8 mouse cellular contexts compared by ENCODE assay signal in genomic region chr9:13661768-13662623, GRCm38 (mm10).
DNase-seq lines count a peak whose midpoint lies in the region; ATAC-seq and TF ChIP-seq lines count a peak whose summit lies in the region.

No protein-coding gene starts in this region.

- no peaks in the 10 kb centered on the region for H3K36me3 ChIP-seq in E14TG2a.4 (ENCODE audit: insufficient read depth, low read length)
- no peaks in the 10 kb centered on the region for H3K36me3 ChIP-seq in heart, embryonic 11.5 days (ENCODE audit: control insufficient read depth, insufficient read depth, low read length)
- H3K36me3 ChIP-seq in limb, embryonic 15.5 days, result no peaks in the 10 kb centered on the region

- WGBS in heart, embryonic 11.5 days (ENCODE audit: insufficient replicate concordance), result 2% methylated on average over 12 of the region's 12 CpGs
- 11% methylated on average over 12 of the region's 12 CpGs for WGBS in limb, embryonic 15.5 days

- peaks cover 30% of the 10 kb centered on the region for H3K4me1 ChIP-seq in E14TG2a.4 (replicated peaks; ENCODE audit: low read depth, low read length)
- peaks cover 20% of the 10 kb centered on the region for H3K4me1 ChIP-seq in bone marrow macrophage, adult 2 months (ENCODE audit: control insufficient read depth, insufficient read depth, low read length)
- peaks cover 22% of the 10 kb centered on the region for H3K4me1 ChIP-seq in heart, embryonic 11.5 days (ENCODE audit: control insufficient read depth, insufficient read depth, low read length)
- H3K4me1 ChIP-seq in limb, embryonic 15.5 days, result peaks cover 18% of the 10 kb centered on the region

- peak; percentile 45; the same call in 1 of the 2 replicates for ATAC-seq in heart, embryonic 11.5 days (replicated peaks; ENCODE audit: insufficient number of reproducible peaks, low FRiP score, low TSS enrichment)
- no peak for ATAC-seq in limb, embryonic 15.5 days (ENCODE audit: insufficient number of reproducible peaks, low FRiP score, low TSS enrichment, low read depth)

- peak overlapping the region; percentile 61 for H3K4me2 ChIP-seq in heart, embryonic 11.5 days
- H3K4me2 ChIP-seq in limb, embryonic 15.5 days, result peak overlapping the region; percentile 29; the same call in 1 of the 2 replicates

- peak; percentile 39 for DNase-seq in retina, embryonic 14.5 days (ENCODE audit: low spot score)
- no peak for DNase-seq in layer of hippocampus, adult 9-11 months
- no peak for DNase-seq in B cell, adult 2 months
- no peak for DNase-seq in cerebellum, adult 8-10 months

- peak overlapping the region; percentile 54 for H3K9ac ChIP-seq in heart, embryonic 11.5 days (ENCODE audit: low read depth, low read length)
- H3K9ac ChIP-seq in limb, embryonic 15.5 days, result no peak overlapping the region

- 0 out of 2 replicates have a peak, but pooled peaks cover 4% of the 10 kb centered on the region for H3K27me3 ChIP-seq in E14TG2a.4 (ENCODE audit: insufficient read depth, low read length)
- H3K27me3 ChIP-seq in heart, embryonic 11.5 days (ENCODE audit: control insufficient read depth, insufficient read depth, low read length), result no peaks in the 10 kb centered on the region
- no peaks in the 10 kb centered on the region for H3K27me3 ChIP-seq in limb, embryonic 15.5 days

- H3K9me3 ChIP-seq in E14TG2a.4 (ENCODE audit: low read length), result no peaks in the 10 kb centered on the region
- no peaks in the 10 kb centered on the region for H3K9me3 ChIP-seq in heart, embryonic 11.5 days (replicated peaks; ENCODE audit: control insufficient read depth, low read length)
- no peaks in the 10 kb centered on the region for H3K9me3 ChIP-seq in limb, embryonic 15.5 days

- peak overlapping the region; percentile 90 for H3K27ac ChIP-seq in bone marrow macrophage, adult 2 months (ENCODE audit: insufficient read depth, low read depth, low read length)
- peak overlapping the region; percentile 50; the same call in 1 of the 2 replicates for H3K27ac ChIP-seq in heart, embryonic 11.5 days (ENCODE audit: low read depth, low read length)
- peak overlapping the region; percentile 38; the same call in 1 of the 2 replicates for H3K27ac ChIP-seq in limb, embryonic 15.5 days

- no peak for TF ChIP-seq POLR2A in bone marrow macrophage, adult 2 months (IDR thresholded peaks at IDR 0.05; ENCODE audit: borderline replicate concordance, low read depth, low read length)

- no peak for TF ChIP-seq CTCF in E14TG2a.4 (conservative IDR thresholded peaks at IDR 0.05; ENCODE audit: low read length)
- TF ChIP-seq CTCF in bone marrow macrophage, adult 2 months (IDR thresholded peaks at IDR 0.05; ENCODE audit: low read depth, low read length), result no peak

- H3K4me3 ChIP-seq in E14TG2a.4 (replicated peaks; ENCODE audit: low read length), result peak overlapping the region; percentile 53
- H3K4me3 ChIP-seq in bone marrow macrophage, adult 2 months (ENCODE audit: insufficient read depth, low read length), result peak overlapping the region; percentile 36
- peak overlapping the region; percentile 29 for H3K4me3 ChIP-seq in heart, embryonic 11.5 days (ENCODE audit: low read depth, low read length)
- H3K4me3 ChIP-seq in limb, embryonic 15.5 days, result no peak overlapping the region

Comparison
In these comparisons a context has a peak if more than half of its experiments do, and no peak if none do; other contexts are left out.
1. H3K27ac ChIP-seq: peak in every context shown above with its lines; median percentile 90 in bone marrow macrophage, adult 2 months; 50 in heart, embryonic 11.5 days; 38 in limb, embryonic 15.5 days.